Mouse (Mus musculus) ES-Bruce4 (cell line): ENCODE data around the gene Slco2a1.

Experiments
- CTCF ChIP-seq: IDR thresholded peaks from one replicate; pipeline ENCODE4 v1.8.1; 2011; ENCODE audit warnings: low read depth, low read length
- POLR2A ChIP-seq: IDR thresholded peaks from one replicate; pipeline ENCODE4 v1.8.1; 2011; ENCODE audit warnings: low read length; ENCODE audit not compliant: insufficient read depth

GRCm38 (mm10) chr9:103112471-103113271, 124.2 kb downstream of the Slco2a1 start:
- TF ChIP-seq CTCF: no peak
- TF ChIP-seq POLR2A: no peak
